Mouse (Mus musculus): ENCODE measurements at regions not wholly inside any gene's neighbourhood (a gene's known extent, or its start where the extent isn't known, plus 50 kb on each side); places are given as distances from the start of the nearest gene placed in this dataset.

DNA sequence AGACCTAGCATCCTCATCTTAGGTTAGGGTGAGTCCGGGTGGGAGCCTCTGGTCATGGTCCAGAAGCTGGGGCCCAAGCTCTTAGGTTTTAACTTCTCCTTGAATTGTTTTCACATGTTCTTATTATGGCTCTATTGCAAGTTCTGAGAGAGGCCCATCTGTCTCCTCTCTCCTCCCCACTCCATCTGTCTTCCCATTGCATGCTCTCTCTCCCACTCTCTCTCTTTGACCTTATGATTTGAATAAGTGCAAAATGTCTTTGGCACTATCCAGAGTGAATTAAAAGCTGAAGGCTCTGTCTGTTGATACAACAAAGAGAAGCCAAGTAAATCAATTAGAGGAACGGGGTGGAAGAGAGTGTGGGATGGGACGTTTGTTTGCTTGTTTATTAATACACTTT, 146.2 kb upstream of the Rfx3 start:
- Histone ChIP-seq H3K4me1 (ENCODE audit: control insufficient read depth, insufficient read depth, low read length) (no peaks in the 10 kb centered on the region), H3K36me3 (ENCODE audit: control insufficient read depth, insufficient read depth, low read length) (no peaks in the 10 kb centered on the region), H3K27ac (ENCODE audit: low read depth, low read length) (no peak overlapping the region), H3K4me2 (replicated peaks; ENCODE audit: low read depth, low read length) (no peak overlapping the region), H3K9ac (ENCODE audit: low read depth, low read length) (no peak overlapping the region), H3K27me3 (ENCODE audit: control insufficient read depth, insufficient read depth, low read length) (no peaks in the 10 kb centered on the region), H3K9me3 (ENCODE audit: control insufficient read depth, low read length) (no peaks in the 10 kb centered on the region), H3K4me3 (ENCODE audit: low read length) (no peak overlapping the region)
- WGBS: 72% methylated on average over 3 of the region's 3 CpGs
- ATAC-seq (ENCODE audit: low FRiP score, low TSS enrichment): no peak

- Histone ChIP-seq H3K4me2 (replicated peaks; ENCODE audit: low read depth, low read length) (no peak overlapping the region), H3K4me1 (ENCODE audit: control insufficient read depth, insufficient read depth, low read length) (no peaks in the 10 kb centered on the region), H3K9me3 (ENCODE audit: control insufficient read depth, low read length) (no peaks in the 10 kb centered on the region), H3K36me3 (ENCODE audit: control insufficient read depth, insufficient read depth, low read length) (no peaks in the 10 kb centered on the region), H3K27me3 (ENCODE audit: control insufficient read depth, insufficient read depth, low read length) (no peaks in the 10 kb centered on the region), H3K9ac (ENCODE audit: low read depth, low read length) (no peak overlapping the region), H3K27ac (ENCODE audit: low read depth, low read length) (no peak overlapping the region), H3K4me3 (ENCODE audit: low read length) (no peak overlapping the region)
- ATAC-seq (ENCODE audit: low FRiP score, low TSS enrichment): no peak
- WGBS: 66% methylated on average over 10 of the region's 10 CpGs
These were observed 126.6 kb upstream of the Rfx3 start for GRCm38 (mm10) chr19:28137581-28137980.

DNA sequence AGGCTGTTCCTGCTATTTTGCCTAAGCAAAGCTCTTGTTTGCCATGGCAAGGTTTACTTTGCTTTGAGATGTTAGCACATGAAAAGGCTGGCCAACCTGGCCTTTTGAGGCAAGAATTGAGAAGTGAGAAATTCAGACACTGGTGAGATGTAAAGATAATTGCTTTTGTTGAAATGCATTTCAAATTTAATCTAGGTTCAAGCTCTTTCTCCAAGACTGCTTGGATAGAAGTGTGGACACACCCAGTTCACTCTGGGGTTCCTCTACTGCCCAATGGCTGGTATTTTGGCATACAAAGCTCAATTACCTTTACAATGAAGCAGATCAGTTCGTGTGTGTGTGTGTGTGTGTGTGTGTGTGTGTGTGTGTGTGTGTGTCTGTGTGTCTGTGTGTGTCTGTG, 123.8 kb upstream of the Rfx3 start:
- Histone ChIP-seq H3K9ac (ENCODE audit: low read depth, low read length) (no peak overlapping the region), H3K4me2 (replicated peaks; ENCODE audit: low read depth, low read length) (no peak overlapping the region), H3K27me3 (ENCODE audit: control insufficient read depth, insufficient read depth, low read length) (no peaks in the 10 kb centered on the region), H3K4me3 (ENCODE audit: low read length) (no peak overlapping the region), H3K36me3 (ENCODE audit: control insufficient read depth, insufficient read depth, low read length) (no peaks in the 10 kb centered on the region), H3K27ac (ENCODE audit: low read depth, low read length) (no peak overlapping the region), H3K9me3 (ENCODE audit: control insufficient read depth, low read length) (no peaks in the 10 kb centered on the region), H3K4me1 (ENCODE audit: control insufficient read depth, insufficient read depth, low read length) (no peaks in the 10 kb centered on the region)
- ATAC-seq (ENCODE audit: low FRiP score, low TSS enrichment): no peak
- WGBS: 11% methylated on average over 1 of the region's 1 CpGs

DNA sequence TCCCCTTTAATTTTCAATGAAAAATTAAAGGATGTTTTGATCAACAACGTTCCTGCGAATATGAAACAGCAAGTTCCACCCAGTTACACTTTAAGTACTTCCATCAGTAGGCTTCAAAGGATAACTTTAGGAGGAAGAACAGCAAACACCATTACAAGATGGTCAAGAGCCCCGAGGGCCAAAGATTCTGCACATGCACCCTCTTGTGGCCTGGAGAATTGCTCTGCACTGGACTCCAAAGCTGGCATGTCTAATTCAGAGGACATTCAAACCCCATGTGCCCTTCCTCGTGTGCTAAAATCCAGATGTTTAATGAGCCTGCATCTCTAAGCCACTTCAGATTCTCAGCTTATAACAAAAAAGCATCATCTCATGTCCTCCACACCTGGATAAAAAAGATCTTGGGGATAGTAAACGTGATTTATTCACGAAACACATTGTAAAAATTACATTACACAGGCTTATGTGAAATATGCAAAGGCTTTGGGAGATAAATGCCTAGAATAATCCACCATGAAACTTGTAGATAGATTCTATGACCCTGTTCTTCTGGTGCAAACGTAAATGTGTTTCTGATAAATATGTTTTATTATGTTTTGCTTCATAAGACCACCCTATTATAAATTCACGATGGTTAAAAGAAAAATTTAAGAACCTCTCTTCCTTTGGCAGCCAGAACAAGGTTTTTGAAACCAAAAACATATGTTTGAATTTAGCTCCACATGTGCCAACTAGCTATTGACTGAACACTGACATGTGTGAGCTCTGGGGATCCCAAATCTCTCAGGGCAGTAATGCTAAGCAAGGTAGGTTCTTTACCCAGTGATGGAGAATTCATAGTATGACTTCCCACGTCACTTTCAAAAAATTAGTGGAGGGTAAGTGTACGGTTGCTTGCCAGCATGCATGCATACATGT, 100.6 kb upstream of the Rfx3 start:
- H3K36me3 ChIP-seq (ENCODE audit: control insufficient read depth, insufficient read depth, low read length): no peaks in the 10 kb centered on the region
- H3K27ac ChIP-seq (ENCODE audit: low read depth, low read length): no peak overlapping the region
- no peaks in the 10 kb centered on the region for H3K27me3 ChIP-seq (ENCODE audit: control insufficient read depth, insufficient read depth, low read length)
- H3K4me3 ChIP-seq (ENCODE audit: low read length): no peak overlapping the region
- H3K9me3 ChIP-seq (ENCODE audit: control insufficient read depth, low read length): no peaks in the 10 kb centered on the region
- H3K4me2 ChIP-seq (replicated peaks; ENCODE audit: low read depth, low read length): no peak overlapping the region
- H3K9ac ChIP-seq (ENCODE audit: low read depth, low read length): no peak overlapping the region
- ATAC-seq (ENCODE audit: low FRiP score, low TSS enrichment): no peak
- H3K4me1 ChIP-seq (ENCODE audit: control insufficient read depth, insufficient read depth, low read length): no peaks in the 10 kb centered on the region
- WGBS: 83% methylated on average over 10 of the region's 10 CpGs

- Histone ChIP-seq H3K27me3 (ENCODE audit: control insufficient read depth, insufficient read depth, low read length) (no peaks in the 10 kb centered on the region), H3K4me3 (ENCODE audit: low read length) (no peak overlapping the region), H3K4me2 (replicated peaks; ENCODE audit: low read depth, low read length) (no peak overlapping the region), H3K9me3 (ENCODE audit: control insufficient read depth, low read length) (no peaks in the 10 kb centered on the region), H3K27ac (ENCODE audit: low read depth, low read length) (no peak overlapping the region), H3K9ac (ENCODE audit: low read depth, low read length) (no peak overlapping the region), H3K4me1 (ENCODE audit: control insufficient read depth, insufficient read depth, low read length) (no peaks in the 10 kb centered on the region), H3K36me3 (ENCODE audit: control insufficient read depth, insufficient read depth, low read length) (no peaks in the 10 kb centered on the region)
- 22% methylated on average over 9 of the region's 9 CpGs for WGBS
- no peak for ATAC-seq (ENCODE audit: low FRiP score, low TSS enrichment)
These were observed 84.7 kb upstream of the Rfx3 start for GRCm38 (mm10) chr19:28095620-28096019.

GRCm38 (mm10) chr19:28092252-28092651, 81.3 kb upstream of the Rfx3 start:
- no peaks in the 10 kb centered on the region for H3K27me3 ChIP-seq (ENCODE audit: control insufficient read depth, insufficient read depth, low read length)
- H3K9ac ChIP-seq (ENCODE audit: low read depth, low read length): no peak overlapping the region
- no peak overlapping the region for H3K27ac ChIP-seq (ENCODE audit: low read depth, low read length)
- WGBS: 85% methylated on average over 6 of the region's 6 CpGs
- H3K4me3 ChIP-seq (ENCODE audit: low read length): no peak overlapping the region
- no peaks in the 10 kb centered on the region for H3K9me3 ChIP-seq (ENCODE audit: control insufficient read depth, low read length)
- ATAC-seq (ENCODE audit: low FRiP score, low TSS enrichment): no peak
- H3K4me2 ChIP-seq (replicated peaks; ENCODE audit: low read depth, low read length): no peak overlapping the region
- H3K36me3 ChIP-seq (ENCODE audit: control insufficient read depth, insufficient read depth, low read length): no peaks in the 10 kb centered on the region
- no peaks in the 10 kb centered on the region for H3K4me1 ChIP-seq (ENCODE audit: control insufficient read depth, insufficient read depth, low read length)

DNA sequence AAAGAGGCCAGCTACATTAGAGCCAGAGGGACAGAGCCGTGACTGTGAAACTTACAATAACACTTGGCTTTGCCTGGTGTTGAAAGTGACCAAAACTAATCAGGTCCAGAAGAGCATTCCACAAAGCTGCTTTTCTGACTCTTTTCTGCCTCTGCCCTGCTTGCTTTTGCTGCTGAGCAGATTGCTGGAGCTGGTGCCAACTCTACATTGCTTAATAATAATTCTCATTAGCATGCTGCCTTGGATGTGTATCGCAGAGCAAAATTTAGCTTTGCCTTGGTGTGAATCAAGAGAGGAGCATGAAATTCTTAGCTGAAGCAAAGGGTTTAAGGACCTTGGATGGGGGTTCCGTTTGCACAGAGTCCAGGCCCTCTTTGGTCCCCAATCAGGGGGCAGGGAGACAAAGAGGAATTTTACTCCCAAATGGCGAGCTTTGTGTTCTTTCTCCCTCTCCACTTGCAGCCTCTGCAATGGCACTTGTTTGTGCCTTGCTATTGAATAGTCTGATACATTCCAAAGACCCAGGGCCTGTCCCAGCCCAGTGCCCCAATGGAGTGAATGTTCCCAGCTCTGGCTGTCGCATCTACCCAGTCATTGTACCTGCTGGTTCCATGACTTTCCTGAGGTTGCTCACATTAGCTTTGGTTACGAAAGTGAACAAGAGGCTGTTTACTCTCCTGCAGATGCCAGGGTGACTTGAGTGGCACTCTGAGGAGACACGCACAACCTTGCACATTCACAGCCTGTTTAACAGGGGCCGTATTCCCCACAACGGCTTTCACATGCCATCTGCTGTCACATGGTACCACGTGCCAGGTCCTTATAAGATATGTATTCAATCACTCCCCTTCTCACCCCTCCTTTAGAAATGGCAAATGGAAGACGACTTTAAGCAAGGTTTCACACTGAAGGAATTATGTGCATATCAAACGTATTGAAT, 76.9 kb upstream of the Rfx3 start:
- Histone ChIP-seq H3K9ac (ENCODE audit: low read depth, low read length) (no peak overlapping the region), H3K4me3 (ENCODE audit: low read length) (no peak overlapping the region), H3K9me3 (ENCODE audit: control insufficient read depth, low read length) (no peaks in the 10 kb centered on the region), H3K4me1 (ENCODE audit: control insufficient read depth, insufficient read depth, low read length) (no peaks in the 10 kb centered on the region), H3K36me3 (ENCODE audit: control insufficient read depth, insufficient read depth, low read length) (no peaks in the 10 kb centered on the region), H3K4me2 (replicated peaks; ENCODE audit: low read depth, low read length) (no peak overlapping the region), H3K27ac (ENCODE audit: low read depth, low read length) (no peak overlapping the region), H3K27me3 (ENCODE audit: control insufficient read depth, insufficient read depth, low read length) (no peaks in the 10 kb centered on the region)
- WGBS: 83% methylated on average over 12 of the region's 12 CpGs
- ATAC-seq (ENCODE audit: low FRiP score, low TSS enrichment): no peak

- Histone ChIP-seq H3K9me3 (ENCODE audit: control insufficient read depth, low read length) (no peaks in the 10 kb centered on the region), H3K36me3 (ENCODE audit: control insufficient read depth, insufficient read depth, low read length) (no peaks in the 10 kb centered on the region), H3K27me3 (ENCODE audit: control insufficient read depth, insufficient read depth, low read length) (no peaks in the 10 kb centered on the region), H3K4me1 (ENCODE audit: control insufficient read depth, insufficient read depth, low read length) (no peaks in the 10 kb centered on the region), H3K27ac (ENCODE audit: low read depth, low read length) (no peak overlapping the region), H3K9ac (ENCODE audit: low read depth, low read length) (no peak overlapping the region), H3K4me3 (ENCODE audit: low read length) (no peak overlapping the region), H3K4me2 (replicated peaks; ENCODE audit: low read depth, low read length) (no peak overlapping the region)
- no peak for ATAC-seq (ENCODE audit: low FRiP score, low TSS enrichment)
- WGBS: 96% methylated on average over 3 of the region's 3 CpGs
These were observed 59.4 kb upstream of the Rfx3 start for GRCm38 (mm10) chr19:28070386-28070785.
